In genomic region chr13:75343422-75343821, GRCm38 (mm10) we compare ENCODE assay signal across 28 mouse cellular contexts.
"Had no signal": no experiment of that assay in that cellular context is flagged by ENCODE, and none has a peak within 500 bp of the region (broad histone marks: within the 10 kb centered on the region; RNA-seq: fewer than 3 reads in every experiment).

No protein-coding gene starts in this region.

- H3K4me1 ChIP-seq: embryonic facial prominence, embryonic 10.5 days; embryonic facial prominence, embryonic 12.5 days; embryonic facial prominence, embryonic 13.5 days; embryonic facial prominence, embryonic 15.5 days; forebrain, embryonic 10.5 days; forebrain, embryonic 12.5 days; forebrain, embryonic 13.5 days; forebrain, embryonic 15.5 days had no signal

- H3K4me3 ChIP-seq: embryonic facial prominence, embryonic 10.5 days; embryonic facial prominence, embryonic 12.5 days; embryonic facial prominence, embryonic 13.5 days; embryonic facial prominence, embryonic 15.5 days; erythroblast, embryonic 14.5 days; forebrain, embryonic 10.5 days; forebrain, embryonic 12.5 days; forebrain, embryonic 13.5 days; forebrain, embryonic 15.5 days; gastrocnemius, adult 2 months had no signal

- H3K27ac ChIP-seq: embryonic facial prominence, embryonic 10.5 days; embryonic facial prominence, embryonic 12.5 days; embryonic facial prominence, embryonic 13.5 days; embryonic facial prominence, embryonic 15.5 days; forebrain, embryonic 10.5 days; forebrain, embryonic 12.5 days; forebrain, embryonic 13.5 days; forebrain, embryonic 15.5 days; gastrocnemius, adult 2 months had no signal

- DNase-seq: cerebellum, adult 2 months; cerebellum, adult 8-10 months; cerebellum, adult 9-10 months; cerebellum, adult 9-11 months; cerebellum, postnatal 10 days; cerebellum, postnatal 14 days; cerebellum, postnatal 25 days; cerebellum, postnatal 36 days; embryo, embryonic 11 days; forebrain, postnatal 0 days; gastrocnemius, adult 2 months; gastrocnemius, postnatal 10 days; gastrocnemius, postnatal 14 days; gastrocnemius, postnatal 25 days; gastrocnemius, postnatal 36 days; heart, adult 11 months; heart, adult 18-20 months had no signal

- ATAC-seq: forebrain, embryonic 13.5 days; forebrain, embryonic 14.5 days; forebrain, embryonic 15.5 days; forebrain, embryonic 16.5 days; forebrain, postnatal 0 days had no signal

- H3K36me3 ChIP-seq: embryonic facial prominence, embryonic 10.5 days; embryonic facial prominence, embryonic 12.5 days; embryonic facial prominence, embryonic 13.5 days; embryonic facial prominence, embryonic 15.5 days; forebrain, embryonic 10.5 days; forebrain, embryonic 12.5 days; forebrain, embryonic 15.5 days had no signal

- H3K9me3 ChIP-seq: embryonic facial prominence, embryonic 10.5 days; embryonic facial prominence, embryonic 12.5 days; embryonic facial prominence, embryonic 13.5 days; embryonic facial prominence, embryonic 15.5 days; forebrain, embryonic 10.5 days; forebrain, embryonic 12.5 days; forebrain, embryonic 13.5 days; forebrain, embryonic 15.5 days had no signal

- H3K9ac ChIP-seq: embryonic facial prominence, embryonic 12.5 days; embryonic facial prominence, embryonic 13.5 days; embryonic facial prominence, embryonic 15.5 days; forebrain, embryonic 12.5 days; forebrain, embryonic 13.5 days; forebrain, embryonic 15.5 days; forebrain, postnatal 0 days had no signal

- H3K27me3 ChIP-seq: embryonic facial prominence, embryonic 12.5 days; embryonic facial prominence, embryonic 13.5 days; embryonic facial prominence, embryonic 15.5 days; forebrain, embryonic 12.5 days; forebrain, embryonic 13.5 days; forebrain, embryonic 15.5 days had no signal

- H3K4me2 ChIP-seq: embryonic facial prominence, embryonic 12.5 days; embryonic facial prominence, embryonic 13.5 days; embryonic facial prominence, embryonic 15.5 days; forebrain, embryonic 12.5 days; forebrain, embryonic 13.5 days; forebrain, embryonic 15.5 days had no signal
